ENCODE assay signal across 8 mouse cellular contexts in genomic region chr9:116873033-116873975, GRCm38 (mm10).
DNase-seq lines count a peak whose midpoint lies in the region; ATAC-seq and TF ChIP-seq lines count a peak whose summit lies in the region.

No protein-coding gene starts in this region.

- no peak overlapping the region for H3K9ac ChIP-seq in hindbrain, embryonic 16.5 days (ENCODE audit: low read depth, low read length)
- H3K9ac ChIP-seq in lung, embryonic 16.5 days (ENCODE audit: low read length), result 0 out of 2 replicates have a peak overlapping the region, but pooled peaks have one; percentile 22
- H3K9ac ChIP-seq in stomach, postnatal 0 days (ENCODE audit: low read length), result no peak overlapping the region

- DNase-seq in hindbrain, embryonic 10.5 days (ENCODE audit: low spot score), result peak; percentile 17
- peak; percentile 6 for DNase-seq in brain, embryonic 18.5 days (ENCODE audit: low read depth, low spot score)
- peak; percentile 74 to 81 for DNase-seq in heart, adult 9 months (ENCODE audit: low spot score in 2 of 2)
- peak; percentile 29 to 49 for DNase-seq in kidney, postnatal 25 days
- DNase-seq in stomach, postnatal 0 days (ENCODE audit: low spot score), result peak; percentile 46
- no peak for DNase-seq in thymus, adult 2 months

- H3K27ac ChIP-seq in hindbrain, embryonic 10.5 days, result peak overlapping the region; percentile 64; the same call in 1 of the 2 replicates
- H3K27ac ChIP-seq in hindbrain, embryonic 16.5 days (ENCODE audit: low read depth, low read length), result no peak overlapping the region
- H3K27ac ChIP-seq in lung, embryonic 16.5 days (ENCODE audit: low read length), result peak overlapping the region; percentile 94
- no peak overlapping the region for H3K27ac ChIP-seq in stomach, postnatal 0 days (replicated peaks)
- no peak overlapping the region for H3K27ac ChIP-seq in thymus, adult 2 months (ENCODE audit: control insufficient read depth, insufficient read depth, low read length)

- no peak overlapping the region for H3K4me3 ChIP-seq in hindbrain, embryonic 10.5 days
- H3K4me3 ChIP-seq in hindbrain, embryonic 16.5 days (ENCODE audit: low read length), result no peak overlapping the region
- H3K4me3 ChIP-seq in lung, embryonic 16.5 days (ENCODE audit: low read length), result peak overlapping the region; percentile 6
- no peak overlapping the region for H3K4me3 ChIP-seq in stomach, postnatal 0 days (ENCODE audit: low read depth, low read length)
- H3K4me3 ChIP-seq in thymus, adult 2 months (ENCODE audit: control insufficient read depth, insufficient read depth, low read length), result no peak overlapping the region

- 81% methylated on average over 30 of the region's 30 CpGs for WGBS in hindbrain, embryonic 10.5 days
- WGBS in hindbrain, embryonic 16.5 days, result 79% methylated on average over 30 of the region's 30 CpGs
- 8% methylated on average over 30 of the region's 30 CpGs for WGBS in lung, embryonic 16.5 days
- 29% methylated on average over 30 of the region's 30 CpGs for WGBS in stomach, postnatal 0 days
- WGBS in thymus, adult 2 months, result 68% methylated on average over 30 of the region's 30 CpGs

- H3K27me3 ChIP-seq in hindbrain, embryonic 10.5 days (ENCODE audit: insufficient read depth, poor library complexity, severe bottlenecking), result no peaks in the 10 kb centered on the region
- no peaks in the 10 kb centered on the region for H3K27me3 ChIP-seq in hindbrain, embryonic 16.5 days (replicated peaks; ENCODE audit: control insufficient read depth, insufficient read depth, low read length)
- H3K27me3 ChIP-seq in lung, embryonic 16.5 days (ENCODE audit: control insufficient read depth, insufficient read depth, low read depth, low read length), result no peaks in the 10 kb centered on the region
- H3K27me3 ChIP-seq in stomach, postnatal 0 days (ENCODE audit: control insufficient read depth, insufficient read depth, low read length), result no peaks in the 10 kb centered on the region
- H3K27me3 ChIP-seq in thymus, adult 2 months (ENCODE audit: control insufficient read depth, insufficient read depth, low read length), result no peaks in the 10 kb centered on the region

- no peak for ATAC-seq in hindbrain, embryonic 16.5 days
- peak; percentile 90 for ATAC-seq in lung, embryonic 16.5 days (ENCODE audit: low read depth)
- ATAC-seq in stomach, postnatal 0 days (ENCODE audit: low FRiP score, low TSS enrichment), result peak; percentile 81

- TF ChIP-seq CTCF in stomach, postnatal 0 days (IDR thresholded peaks at IDR 0.05; ENCODE audit: low read depth), result no peak
- no peak for TF ChIP-seq CTCF in thymus, adult 2 months (IDR thresholded peaks at IDR 0.05; ENCODE audit: borderline replicate concordance, control insufficient read depth, extremely low read depth, insufficient read depth, low read length, poor library complexity)

- TF ChIP-seq EP300 in stomach, postnatal 0 days (optimal IDR thresholded peaks at IDR 0.05), result no peak

- 0 out of 2 replicates have a peak, but pooled peaks cover 8% of the 10 kb centered on the region for H3K4me1 ChIP-seq in hindbrain, embryonic 10.5 days (replicated peaks)
- H3K4me1 ChIP-seq in hindbrain, embryonic 16.5 days (ENCODE audit: control insufficient read depth, insufficient read depth, low read depth, low read length), result no peaks in the 10 kb centered on the region
- H3K4me1 ChIP-seq in lung, embryonic 16.5 days (replicated peaks; ENCODE audit: control insufficient read depth, insufficient read depth, low read length), result peaks cover 23% of the 10 kb centered on the region
- peaks cover 8% of the 10 kb centered on the region for H3K4me1 ChIP-seq in stomach, postnatal 0 days (replicated peaks; ENCODE audit: control insufficient read depth, insufficient read depth)
- no peaks in the 10 kb centered on the region for H3K4me1 ChIP-seq in thymus, adult 2 months (replicated peaks; ENCODE audit: control insufficient read depth, insufficient read depth, low read length)

- 0 out of 2 replicates have a peak, but pooled peaks cover 5% of the 10 kb centered on the region for H3K9me3 ChIP-seq in hindbrain, embryonic 10.5 days
- H3K9me3 ChIP-seq in hindbrain, embryonic 16.5 days (ENCODE audit: control insufficient read depth, low read length), result no peaks in the 10 kb centered on the region; the same call in 1 of the 2 replicates
- peaks cover 5% of the 10 kb centered on the region for H3K9me3 ChIP-seq in lung, embryonic 16.5 days (ENCODE audit: control insufficient read depth, low read length)
- H3K9me3 ChIP-seq in stomach, postnatal 0 days (ENCODE audit: control insufficient read depth, low read length), result no peaks in the 10 kb centered on the region

- TF ChIP-seq POLR2A in thymus, adult 2 months (IDR thresholded peaks at IDR 0.05; ENCODE audit: control insufficient read depth, extremely low read depth, insufficient read depth, low read length, poor library complexity), result no peak

- H3K36me3 ChIP-seq in hindbrain, embryonic 10.5 days, result no peaks in the 10 kb centered on the region
- H3K36me3 ChIP-seq in hindbrain, embryonic 16.5 days (ENCODE audit: control insufficient read depth, insufficient read depth, low read length), result no peaks in the 10 kb centered on the region
- 0 out of 2 replicates have a peak, but pooled peaks cover 4% of the 10 kb centered on the region for H3K36me3 ChIP-seq in lung, embryonic 16.5 days (ENCODE audit: control insufficient read depth, insufficient read depth, low read length)
- H3K36me3 ChIP-seq in stomach, postnatal 0 days (ENCODE audit: control insufficient read depth, insufficient read depth, low read length), result no peaks in the 10 kb centered on the region
- H3K36me3 ChIP-seq in thymus, adult 2 months (ENCODE audit: control insufficient read depth, insufficient read depth, low read length), result no peaks in the 10 kb centered on the region

- H3K4me2 ChIP-seq in hindbrain, embryonic 16.5 days (ENCODE audit: low read length), result no peak overlapping the region
- peak overlapping the region; percentile 46 for H3K4me2 ChIP-seq in lung, embryonic 16.5 days (ENCODE audit: low read depth, low read length)
- H3K4me2 ChIP-seq in stomach, postnatal 0 days (replicated peaks; ENCODE audit: low read depth), result peak overlapping the region; percentile 12

Comparison
In these comparisons a context has a peak if more than half of its experiments do, and no peak if none do; other contexts are left out.
1. H3K27ac ChIP-seq: peak in hindbrain, embryonic 10.5 days (single experiment) and lung, embryonic 16.5 days (single experiment); none in hindbrain, embryonic 16.5 days (single experiment), stomach, postnatal 0 days (single experiment) and thymus, adult 2 months (single experiment).